Mouse (Mus musculus) liver, adult 2 months (tissue): ENCODE data around the gene Irf9.

ENCODE experiments used
- CTCF ChIP-seq: fragments of 200-500 bp; IDR thresholded peaks from 2 replicates; pipeline ENCODE4 v1.5.1; 2011; ENCODE audit warnings: low read depth, low read length, control low read depth
- POLR2A ChIP-seq: fragments of 200-500 bp; IDR thresholded peaks from 2 replicates; pipeline ENCODE4 v1.6.1; 2011; ENCODE audit warnings: low read length, control low read depth; ENCODE audit not compliant: insufficient read depth; ENCODE audit errors: extremely low read depth

- TF ChIP-seq CTCF (no peak), POLR2A (no peak)
Observed at GRCm38 (mm10) chr14:55589771-55590448, 13.5 kb upstream of the Irf9 start.
